Mouse (Mus musculus) lung, adult 18-20 months (tissue): ENCODE measurements around the gene Asb16.
A peak's percentile ranks its signal among the peaks of the same experiment; 100 is the strongest.
"Not testable (repeated sequence)": the region's sequence is repeated elsewhere in the genome, so short reads cannot be mapped to it uniquely, and the experiment has no call there.

ENCODE experiments used
- DNase-seq, 2 experiments: peaks; one replicate each; pipeline ENCODE4 v3.0.0; 2022; ENCODE audit warnings: mixed read lengths in 2 of 2

Gene Asb16

DNA sequence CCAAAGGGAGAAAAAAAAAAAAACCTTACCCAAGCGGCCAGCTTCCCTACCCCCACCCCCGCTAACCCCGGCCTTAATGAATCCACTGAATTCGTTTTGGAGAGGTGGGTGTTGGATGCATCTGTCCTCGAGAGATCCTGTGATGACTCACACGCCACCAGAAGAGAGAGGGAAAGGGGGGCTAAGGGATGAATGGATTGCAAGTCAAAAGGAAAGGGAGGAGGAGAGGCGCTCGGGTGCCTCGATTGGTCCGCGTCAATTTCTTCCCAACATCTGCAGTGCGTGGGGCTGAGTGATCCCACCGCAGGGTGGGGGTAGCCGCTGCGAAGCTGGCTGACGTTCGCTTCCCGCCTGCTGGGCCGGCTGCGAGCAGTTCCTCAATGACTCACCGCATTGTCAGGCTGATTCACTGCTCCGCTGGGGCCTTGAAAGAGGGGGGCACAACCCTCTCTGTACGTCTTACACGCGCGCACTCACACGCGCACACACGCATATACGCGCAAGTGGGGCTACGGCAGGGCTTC lies 23.6 kb upstream of the Asb16 start:
- peak in 1 of 2 experiments; percentile 53 for DNase-seq

DNA sequence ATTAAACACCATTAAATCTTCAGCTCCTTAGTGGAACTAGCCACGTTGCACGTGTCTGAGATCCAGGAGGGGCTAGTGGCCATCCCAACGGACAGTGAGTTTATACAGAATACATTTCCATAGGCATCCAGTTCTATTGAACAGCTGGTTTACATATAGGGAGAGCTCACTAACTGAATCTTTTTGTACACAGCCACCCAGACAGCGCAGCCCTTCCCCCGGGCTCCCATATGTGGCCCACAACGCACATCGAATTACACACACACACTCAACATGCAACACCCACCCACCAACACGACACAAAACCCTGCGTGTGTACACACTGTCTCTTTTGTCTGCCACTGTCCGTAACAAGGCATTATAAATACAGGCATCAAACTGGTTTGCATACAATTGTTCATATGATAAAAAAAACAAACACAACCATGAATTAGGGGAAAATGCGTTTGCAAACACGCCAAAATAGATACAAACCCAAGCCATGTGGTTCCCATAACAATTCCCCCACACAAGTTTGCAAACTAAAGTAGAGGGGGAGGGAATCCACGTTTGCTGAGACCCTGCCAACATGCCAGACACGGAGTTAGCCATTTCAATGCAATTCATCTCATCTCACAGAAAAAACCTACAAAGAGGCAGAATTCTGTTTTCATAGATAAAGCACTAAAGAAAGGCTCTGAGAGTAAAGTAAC lies 22.8 kb upstream of the Asb16 start:
- DNase-seq, result no peak

- peak in 1 of 2 experiments; percentile 23 for DNase-seq
Measured at GRCm38 (mm10) chr11:102246273-102246635, 22.3 kb upstream of the Asb16 start.

GRCm38 (mm10) chr11:102246871-102247270 lies 21.7 kb upstream of the Asb16 start:
- no peak for DNase-seq

DNA sequence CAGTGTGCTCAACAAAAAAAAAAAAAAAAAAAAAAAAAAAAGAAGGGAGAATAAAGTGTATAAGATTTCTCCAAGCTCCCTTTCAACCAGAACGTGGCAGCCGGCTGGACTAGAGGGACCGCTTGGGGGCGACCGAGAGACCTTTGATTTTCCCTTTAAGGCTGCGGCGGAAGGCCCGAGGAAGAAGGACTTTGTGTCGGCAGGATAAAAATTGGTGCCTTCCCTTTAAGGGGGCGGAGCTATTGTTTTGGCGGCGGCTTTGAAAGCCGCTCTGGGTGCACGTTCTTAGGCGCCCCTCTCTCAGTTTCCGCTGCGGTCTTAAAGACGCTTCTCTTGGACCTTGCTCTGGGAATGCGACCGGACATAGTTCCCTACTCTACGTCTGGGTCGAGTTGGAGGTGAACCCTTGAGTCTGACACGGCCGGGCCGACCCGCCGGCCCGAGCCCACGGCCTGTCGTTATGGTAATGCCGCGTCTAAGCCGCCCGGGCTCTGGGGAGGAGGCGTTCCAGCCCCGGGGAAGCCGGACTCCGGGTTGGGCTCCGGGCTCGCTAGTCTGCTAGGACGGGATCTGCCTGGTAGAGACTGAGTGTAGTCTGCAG lies 19.8 kb upstream of the Asb16 start, which contains the start of gene BC030867:
Gene BC030867 (plus strand): TSS at position 253 of the 601 bp plus-strand sequence.
- DNase-seq, result peak; percentile 90 to 92

- DNase-seq, result no peak
Measured at GRCm38 (mm10) chr11:102249351-102250090, 19.0 kb upstream of the Asb16 start.

DNA sequence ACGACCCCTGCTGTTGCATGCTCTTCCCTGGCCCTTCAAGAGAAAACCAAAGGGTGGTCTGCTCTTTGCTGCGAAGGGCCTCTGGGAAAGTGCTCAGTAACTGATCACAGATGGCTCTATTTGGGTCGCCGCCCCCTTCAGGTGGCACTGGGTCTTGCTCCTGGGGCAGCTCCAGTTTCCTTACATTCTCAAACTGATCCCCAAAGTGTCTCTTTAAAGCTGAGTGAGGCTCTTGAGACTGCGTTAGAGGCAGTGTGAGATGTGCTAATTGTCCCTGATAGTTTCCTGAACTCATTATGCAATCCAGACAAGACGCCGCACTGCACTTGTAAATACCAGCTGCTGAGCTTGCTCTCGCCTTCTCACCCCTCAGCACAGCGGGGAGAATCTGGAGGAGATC lies 11.0 kb upstream of the Asb16 start:
- DNase-seq, result no peak

DNA sequence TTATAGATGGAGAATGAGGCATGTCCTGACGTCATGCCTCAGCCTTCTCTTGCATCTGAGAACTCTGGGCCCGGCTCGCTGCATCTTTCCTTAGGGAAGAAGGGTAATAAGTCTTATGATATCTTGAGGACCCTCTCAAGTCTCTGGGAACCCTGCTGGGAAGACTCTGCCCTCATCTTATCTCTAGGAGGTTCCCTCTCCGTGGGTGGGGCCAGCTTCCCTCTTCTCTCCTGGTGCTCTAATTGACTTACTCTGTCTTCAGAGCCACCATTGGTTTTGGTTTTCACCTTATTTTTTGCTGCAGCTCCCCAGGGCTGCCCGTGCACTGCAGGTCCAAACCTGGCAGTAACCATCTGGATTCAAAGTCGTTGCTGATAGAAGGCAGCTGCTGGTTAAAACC lies 10.4 kb upstream of the Asb16 start:
- no peak for DNase-seq

DNA sequence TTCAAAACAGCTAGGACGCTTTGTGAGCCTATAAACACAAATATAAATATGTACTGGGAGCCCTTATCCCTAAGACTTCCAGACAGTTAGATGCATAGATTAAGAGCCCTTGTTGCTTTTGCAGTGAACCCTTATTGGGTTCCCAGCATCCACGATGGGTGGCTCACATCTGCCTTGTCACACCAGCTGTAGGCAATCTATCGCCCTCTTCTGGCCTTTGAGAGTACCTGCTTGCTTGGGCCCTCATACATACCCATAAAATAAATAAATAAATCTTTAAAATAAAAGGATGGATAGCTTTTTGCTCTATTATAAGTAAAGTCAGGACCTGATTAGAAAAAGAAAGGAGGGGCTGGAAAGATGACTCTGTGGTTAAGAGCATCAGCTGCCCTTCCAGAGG lies 10.0 kb upstream of the Asb16 start:
- DNase-seq, result no peak

- no peak for DNase-seq
Measured at GRCm38 (mm10) chr11:102263211-102263610, 5.3 kb upstream of the Asb16 start.

DNA sequence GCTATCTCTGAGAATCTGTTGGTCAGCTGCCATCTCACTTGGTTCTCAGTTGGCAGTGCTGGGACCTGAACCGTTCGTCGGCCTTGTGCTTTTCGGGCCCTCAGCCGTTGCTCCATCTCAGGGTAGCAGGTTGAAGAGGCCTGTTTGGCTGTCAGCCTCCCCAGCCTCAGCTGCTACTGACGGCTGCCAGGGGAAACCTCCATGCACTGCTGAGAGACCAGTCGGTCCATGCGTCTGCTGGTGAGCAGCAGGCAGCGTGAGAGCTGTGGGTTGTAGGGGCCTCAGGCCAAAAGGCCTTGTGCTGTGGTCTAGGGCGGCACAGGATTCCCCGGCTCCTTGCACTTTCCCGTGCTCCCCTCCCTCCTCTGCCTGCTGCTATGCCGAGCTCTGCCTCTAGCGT lies 2.7 kb upstream of the Asb16 start:
- DNase-seq, result no peak

- no peak for DNase-seq
Measured at GRCm38 (mm10) chr11:102266631-102267355, 1.8 kb upstream of the Asb16 start.

- peak; percentile 58 to 74 for DNase-seq
Measured at GRCm38 (mm10) chr11:102267480-102267879, 1.1 kb upstream of the Asb16 start.

- no peak for DNase-seq
Measured at GRCm38 (mm10) chr11:102276411-102276915, 7.9 kb downstream of the Asb16 start.

GRCm38 (mm10) chr11:102277754-102278153 lies 9.2 kb downstream of the Asb16 start:
- no peak for DNase-seq

DNA sequence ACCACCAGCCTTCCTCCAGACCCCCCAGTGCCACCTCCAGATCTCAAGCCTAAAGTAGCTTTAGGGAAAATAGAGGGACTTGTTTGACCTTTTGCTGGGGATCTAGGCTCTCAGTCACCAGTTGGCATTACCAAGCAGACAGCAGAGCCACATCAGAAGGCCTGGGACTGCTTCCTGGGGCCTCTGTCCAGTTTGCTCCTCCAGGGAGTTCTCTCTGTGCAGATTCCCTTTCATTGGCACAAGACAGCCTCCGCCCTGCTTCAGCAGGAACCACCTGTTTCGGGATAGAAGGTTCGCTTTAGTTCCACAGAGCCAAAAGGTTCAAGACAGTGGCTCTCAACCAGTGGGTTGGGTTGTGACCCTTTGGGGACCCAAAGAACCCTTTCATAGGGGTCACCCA lies 11.1 kb downstream of the Asb16 start:
- DNase-seq, result no peak

- DNase-seq, result not testable (repeated sequence)
Measured at GRCm38 (mm10) chr11:102280267-102280666, 11.7 kb downstream of the Asb16 start.

- no peak for DNase-seq
Measured at GRCm38 (mm10) chr11:102283922-102284321, 15.4 kb downstream of the Asb16 start.

DNA sequence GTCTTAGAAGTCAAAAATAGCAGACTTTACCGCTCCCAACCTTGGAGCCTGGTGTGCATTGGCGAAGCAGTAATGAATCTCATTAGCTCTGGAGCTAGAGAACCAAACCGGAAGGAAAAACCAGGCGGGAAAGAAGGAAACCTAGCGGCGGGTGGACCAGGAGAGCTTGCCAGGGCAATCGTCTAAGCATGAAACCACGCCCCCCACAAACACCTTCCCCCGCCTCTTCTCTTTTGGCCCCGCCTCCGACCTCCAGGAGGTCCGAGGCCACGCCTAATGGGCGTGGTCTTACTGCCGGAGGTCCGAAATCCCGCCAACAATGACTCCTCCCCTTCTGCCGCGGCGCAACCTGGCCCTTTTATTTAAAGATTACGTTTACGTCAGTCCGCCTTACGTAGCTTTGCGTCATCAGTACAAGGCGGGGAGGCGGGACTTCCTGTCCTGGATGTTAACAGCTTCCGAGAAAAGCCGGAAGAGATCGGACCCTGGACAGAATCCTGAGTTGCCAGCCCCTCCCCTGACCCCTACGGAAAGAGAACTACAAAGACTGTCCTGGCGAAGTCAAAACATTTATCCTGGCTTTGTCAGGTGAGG lies 16.1 kb downstream of the Asb16 start, which contains the start of gene Tmub2:
Gene Tmub2 (plus strand): TSS at position 431 of the 594 bp plus-strand sequence.
- peak; percentile 98 for DNase-seq

DNA sequence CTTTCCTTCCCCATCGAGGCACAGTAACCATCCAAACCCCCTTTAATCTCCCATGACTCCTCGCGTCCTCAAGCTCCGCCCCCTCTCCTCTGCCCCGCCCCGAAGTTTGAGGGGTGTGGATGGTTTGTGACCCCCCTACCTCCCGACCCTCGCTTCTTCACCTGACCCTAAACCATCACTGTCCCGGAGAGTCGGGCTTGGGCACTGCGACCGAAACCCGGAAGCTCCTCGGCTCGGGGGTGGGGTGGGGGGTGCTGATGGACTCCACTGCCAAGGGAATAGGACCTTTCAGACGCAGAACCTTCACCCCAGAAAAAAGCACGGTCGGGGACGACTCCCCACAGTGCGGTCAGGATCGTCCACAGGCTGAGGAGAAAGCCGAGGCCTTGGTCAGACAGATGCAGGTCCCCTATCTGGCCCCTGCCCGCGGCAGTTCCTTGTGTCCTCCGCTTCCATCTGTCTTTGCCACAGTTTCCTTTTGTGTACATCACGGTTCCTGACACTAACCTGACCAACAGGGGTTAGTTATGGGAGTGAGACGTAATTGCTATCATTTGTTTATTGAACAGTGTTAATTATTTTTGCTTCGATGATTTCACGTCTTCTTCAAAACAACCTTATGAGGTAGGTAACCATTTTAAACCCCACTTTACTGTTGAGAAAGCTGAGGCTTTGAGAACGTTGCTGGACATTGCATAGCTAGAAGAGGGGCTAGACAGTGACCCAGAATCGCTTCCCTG lies 16.7 kb downstream of the Asb16 start:
- DNase-seq, result no peak

- no peak for DNase-seq
Measured at GRCm38 (mm10) chr11:102287485-102287884, 18.9 kb downstream of the Asb16 start.
